10 mouse cellular contexts compared by ENCODE assay signal in genomic region chr7:79880998-79881397, GRCm38 (mm10). TPM values are rescaled to one million over a fixed set of nuclear protein-coding genes. Genes with fewer than 3 reads are reported as not detected.
DNase-seq lines count a peak whose midpoint lies in the region; ATAC-seq and TF ChIP-seq lines count a peak whose summit lies in the region.
"Had no signal": no experiment of that assay in that cellular context is flagged by ENCODE, and none has a peak within 500 bp of the region (broad histone marks: within the 10 kb centered on the region; RNA-seq: fewer than 3 reads in every experiment).

No protein-coding gene starts in this region.

- no peak overlapping the region for H3K4me2 ChIP-seq in lung, embryonic 16.5 days (ENCODE audit: low read depth, low read length)
- H3K4me2 ChIP-seq in stomach, postnatal 0 days (replicated peaks; ENCODE audit: low read depth): no peak overlapping the region
- H3K4me2 ChIP-seq: liver, embryonic 13.5 days had no signal

- ATAC-seq in lung, embryonic 16.5 days (ENCODE audit: low read depth): peak; percentile 45; the same call in 1 of the 2 replicates
- ATAC-seq in stomach, postnatal 0 days (ENCODE audit: low FRiP score, low TSS enrichment): peak; percentile 47; the same call in 1 of the 2 replicates
- ATAC-seq in frontal cortex, adult (ENCODE audit: low TSS enrichment): no peak
- ATAC-seq: activated CD4-positive, CD25-positive, alpha-beta regulatory T cell, adult 4 months had no signal

- peaks cover 7% of the 10 kb centered on the region for H3K36me3 ChIP-seq in lung, embryonic 16.5 days (ENCODE audit: control insufficient read depth, insufficient read depth, low read length)
- H3K36me3 ChIP-seq in stomach, postnatal 0 days (ENCODE audit: control insufficient read depth, insufficient read depth, low read length): no peaks in the 10 kb centered on the region; the same call in 1 of the 2 replicates

- TF ChIP-seq CTCF in stomach, postnatal 0 days (IDR thresholded peaks at IDR 0.05; ENCODE audit: low read depth): no peak

- no peak for TF ChIP-seq EP300 in stomach, postnatal 0 days (optimal IDR thresholded peaks at IDR 0.05)

- no peak overlapping the region for H3K4me3 ChIP-seq in lung, embryonic 16.5 days (ENCODE audit: low read length)
- H3K4me3 ChIP-seq in stomach, postnatal 0 days (ENCODE audit: low read depth, low read length): no peak overlapping the region
- H3K4me3 ChIP-seq: hindbrain, embryonic 10.5 days; liver, embryonic 13.5 days had no signal

- H3K9me3 ChIP-seq in lung, embryonic 16.5 days (ENCODE audit: control insufficient read depth, low read length): no peaks in the 10 kb centered on the region
- no peaks in the 10 kb centered on the region for H3K9me3 ChIP-seq in stomach, postnatal 0 days (ENCODE audit: control insufficient read depth, low read length)
- H3K9me3 ChIP-seq: hindbrain, embryonic 10.5 days; liver, embryonic 13.5 days had no signal

- no peak overlapping the region for H3K9ac ChIP-seq in lung, embryonic 16.5 days (ENCODE audit: low read length)
- H3K9ac ChIP-seq in stomach, postnatal 0 days (ENCODE audit: low read length): no peak overlapping the region
- H3K9ac ChIP-seq: liver, embryonic 13.5 days had no signal

- no peak for DNase-seq in lung, postnatal 25 days (ENCODE audit: low spot score)
- peak; percentile 35 for DNase-seq in adrenal gland, postnatal 10 days
- peak; percentile 23 for DNase-seq in heart, adult 8-10 months (ENCODE audit: low spot score)
- no peak for DNase-seq in stomach, postnatal 0 days (ENCODE audit: low spot score)
- no peak for DNase-seq in thymus, postnatal 4 days
- DNase-seq: liver, embryonic 13.5 days had no signal

- H3K27me3 ChIP-seq in lung, embryonic 16.5 days (ENCODE audit: control insufficient read depth, insufficient read depth, low read depth, low read length): no peaks in the 10 kb centered on the region
- no peaks in the 10 kb centered on the region for H3K27me3 ChIP-seq in stomach, postnatal 0 days (ENCODE audit: control insufficient read depth, insufficient read depth, low read length)
- H3K27me3 ChIP-seq: liver, embryonic 13.5 days had no signal

- H3K27ac ChIP-seq in lung, embryonic 16.5 days (ENCODE audit: low read length): no peak overlapping the region
- peak overlapping the region; percentile 30 for H3K27ac ChIP-seq in stomach, postnatal 0 days (replicated peaks)
- H3K27ac ChIP-seq: hindbrain, embryonic 10.5 days; liver, embryonic 13.5 days had no signal

- WGBS in lung, embryonic 16.5 days: 26% methylated on average over 3 of the region's 3 CpGs
- 49% methylated on average over 3 of the region's 3 CpGs for WGBS in stomach, postnatal 0 days

- H3K4me1 ChIP-seq in lung, embryonic 16.5 days (replicated peaks; ENCODE audit: control insufficient read depth, insufficient read depth, low read length): no peaks in the 10 kb centered on the region
- no peaks in the 10 kb centered on the region for H3K4me1 ChIP-seq in stomach, postnatal 0 days (replicated peaks; ENCODE audit: control insufficient read depth, insufficient read depth)
- H3K4me1 ChIP-seq: hindbrain, embryonic 10.5 days; liver, embryonic 13.5 days had no signal

RNA-seq across cellular contexts. Expression of gene Anpep, which starts 20.1 kb away (rescaled TPM):
- polyA plus RNA-seq in lung, embryonic 16.5 days (2015; fragmentation: Nextera tagmentation; extraction: Ambion mirVana): 7.4 and 9.7 TPM in 2 replicates
- total RNA-seq in adrenal gland, postnatal 10 days (2021): 10 to 100 TPM; 33.0 to 41.3 TPM
- total RNA-seq in heart, adult 8-10 months (2022): 10 to 100 TPM in 3 of 4 experiments, 1 to 10 TPM in 1; 9.2 to 16.4 (median 10.3) TPM
- 31.4 and 36.8 TPM in 2 replicates for polyA plus RNA-seq in stomach, postnatal 0 days (2015; fragmentation: Nextera tagmentation; extraction: Ambion mirVana)
- polyA plus RNA-seq: activated CD4-positive, CD25-positive, alpha-beta regulatory T cell, adult 4 months had no signal

RNA-seq across cellular contexts. Expression of gene Ap3s2, which starts 39.5 kb away (rescaled TPM):
- polyA plus RNA-seq in lung, embryonic 16.5 days (2015; fragmentation: Nextera tagmentation; extraction: Ambion mirVana): 22.3 and 25.8 TPM in 2 replicates
- 10 to 100 TPM; 23.4 to 26.2 TPM for total RNA-seq in adrenal gland, postnatal 10 days (2021)
- 10 to 100 TPM; 20.6 to 28.6 (median 22.6) TPM for total RNA-seq in heart, adult 8-10 months (2022)
- 17.7 and 17.8 TPM in 2 replicates for polyA plus RNA-seq in stomach, postnatal 0 days (2015; fragmentation: Nextera tagmentation; extraction: Ambion mirVana)

RNA-seq across cellular contexts. Expression of gene Arpin, which starts 54.2 kb away (rescaled TPM):
- polyA plus RNA-seq in lung, embryonic 16.5 days (2015; fragmentation: Nextera tagmentation; extraction: Ambion mirVana): 27.7 and 28.4 TPM in 2 replicates
- 10 to 100 TPM; 16.3 to 22.7 TPM for total RNA-seq in adrenal gland, postnatal 10 days (2021)
- 10 to 100 TPM in 2 of 4 experiments, 1 to 10 TPM in 2; 9.7 to 10.9 (median 10.0) TPM for total RNA-seq in heart, adult 8-10 months (2022)
- 34.3 and 34.9 TPM in 2 replicates for polyA plus RNA-seq in stomach, postnatal 0 days (2015; fragmentation: Nextera tagmentation; extraction: Ambion mirVana)
- polyA plus RNA-seq: activated CD4-positive, CD25-positive, alpha-beta regulatory T cell, adult 4 months had no signal

Comparison
In these comparisons a context has a peak if more than half of its experiments do, and no peak if none do; other contexts are left out.
1. DNase-seq: peak in adrenal gland, postnatal 10 days (single experiment) and heart, adult 8-10 months (single experiment); none in lung, postnatal 25 days (single experiment), stomach, postnatal 0 days (single experiment) and thymus, postnatal 4 days (single experiment).